Mouse (Mus musculus): ENCODE results near the gene Xkr8. TPM values are rescaled to one million over a fixed set of nuclear protein-coding genes. Genes with fewer than 3 reads are reported as not detected.

The Xkr8 gene
- polyA plus RNA-seq (2012; rRNA removed) = 5.0 and 5.6 TPM in 2 replicates

DNA sequence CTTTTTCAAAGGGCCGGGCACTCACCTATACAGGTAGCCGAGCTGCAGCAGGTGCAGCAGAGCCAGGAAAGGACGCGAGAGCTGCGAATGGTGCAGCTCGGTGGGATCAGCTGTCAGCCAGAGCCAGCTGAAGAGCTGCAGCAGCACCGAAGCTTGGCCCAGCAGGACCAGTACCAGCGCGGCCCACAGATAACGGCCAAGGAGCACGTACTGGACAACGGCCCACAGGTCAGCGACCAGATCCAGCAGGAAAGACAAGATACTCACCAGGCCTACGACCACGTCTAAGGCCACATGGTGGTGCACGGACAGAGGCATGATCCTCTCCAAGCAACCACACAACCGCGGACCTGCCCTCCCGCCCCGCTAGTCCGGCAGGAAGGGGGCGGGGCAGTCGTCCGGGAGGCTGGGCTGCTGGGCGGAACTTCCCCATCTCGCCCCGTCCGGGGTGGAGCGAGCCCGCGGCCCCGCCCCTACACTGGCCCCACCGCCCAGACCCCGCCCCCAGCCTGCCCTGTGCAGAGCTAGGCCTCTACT, at the start of gene Xkr8:
TSS of gene Xkr8 (minus strand) at position 399 of the 537 bp plus-strand sequence.

DNA sequence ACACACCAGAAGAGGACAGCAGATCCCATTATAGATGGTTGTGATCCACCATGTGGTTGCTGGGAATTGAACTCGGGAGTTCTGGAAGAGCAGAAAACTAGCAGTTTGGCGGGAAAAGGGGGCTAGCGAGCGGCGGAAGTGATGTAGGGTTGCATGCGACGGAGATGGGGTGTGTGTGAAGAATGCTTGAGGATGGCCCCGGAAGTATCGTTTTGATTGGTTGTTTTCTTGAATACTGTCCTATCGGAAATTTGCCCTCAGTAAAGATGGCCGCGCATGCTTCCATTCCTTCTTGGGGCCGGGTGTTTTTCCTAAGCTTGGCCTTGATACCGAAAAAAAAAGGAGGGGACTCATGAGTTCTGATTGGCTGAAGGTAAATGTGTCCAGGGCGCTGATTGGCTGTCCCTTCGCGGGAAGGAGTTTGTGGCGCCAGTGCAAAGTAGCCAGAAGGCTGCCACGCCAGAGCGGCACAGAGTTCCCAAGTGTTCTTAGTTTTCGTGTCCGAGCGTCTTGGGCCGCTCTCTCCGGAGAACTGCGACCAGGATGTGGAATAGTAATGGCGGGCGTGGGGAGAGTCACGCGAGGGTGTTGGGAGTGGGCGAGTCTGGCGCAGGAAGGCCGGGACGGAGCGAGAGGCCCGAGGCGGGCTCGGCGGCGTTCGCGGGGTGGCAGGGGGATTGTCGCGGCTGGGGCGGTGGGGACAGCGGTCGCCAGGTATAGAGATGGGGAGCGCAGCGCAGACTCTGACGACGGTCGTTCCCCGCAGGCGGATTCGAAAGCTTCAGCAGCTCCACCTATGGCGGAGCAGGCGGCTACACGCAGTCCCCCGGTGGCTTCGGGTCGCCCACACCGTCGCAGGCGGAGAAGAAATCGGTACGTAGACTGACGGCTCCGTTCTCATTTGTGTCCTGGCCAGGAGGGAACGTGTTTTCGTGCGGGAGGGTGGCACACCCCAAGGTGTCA, 35.8 kb upstream of the Xkr8 start, which contains the start of gene Rpa2:
TSS of gene Rpa2 (plus strand) at position 419 of the 963 bp plus-strand sequence.

DNA sequence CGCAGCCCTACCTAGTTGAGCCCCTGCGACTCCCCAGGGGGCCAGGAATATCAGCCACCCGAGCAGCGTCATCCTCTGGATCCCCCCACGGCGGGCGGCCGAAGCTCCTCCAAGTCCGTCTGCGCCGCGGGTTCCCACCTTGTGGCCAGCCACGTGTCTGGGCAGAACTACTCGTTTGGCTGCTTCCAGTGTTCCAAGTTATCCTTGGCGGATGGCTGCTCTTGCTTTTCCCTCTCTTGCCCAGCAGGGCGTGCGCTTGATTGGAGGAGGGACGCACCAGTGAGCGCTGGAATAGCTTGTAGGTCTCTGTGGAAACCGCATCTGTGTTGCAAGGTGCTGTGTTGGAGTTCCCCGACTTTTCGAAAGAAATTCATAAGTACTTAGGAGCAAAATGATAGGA, 24.6 kb upstream of the Xkr8 start, which contains the start of gene Smpdl3b:
TSS of gene Smpdl3b (minus strand) at position 279 of the 400 bp plus-strand sequence.

Other genes with a start within 250 kb of the Xkr8 start
- gene Sesn2, start 222.0 kb downstream of the Xkr8 start, polyA plus RNA-seq (2012; rRNA removed) = 4.8 and 5.4 TPM in 2 replicates
- gene Atpif1, start 198.9 kb downstream of the Xkr8 start, polyA plus RNA-seq (2012; rRNA removed) = 1,218 and 1,264 TPM in 2 replicates
- gene Dnajc8, start 197.0 kb downstream of the Xkr8 start, polyA plus RNA-seq (2012; rRNA removed) = 111 and 118 TPM in 2 replicates
- gene Ptafr, start 168.5 kb downstream of the Xkr8 start, polyA plus RNA-seq (2012; rRNA removed) = 0.32 and 0.35 TPM in 2 replicates
- gene Eya3, start 93.6 kb downstream of the Xkr8 start, polyA plus RNA-seq (2012; rRNA removed) = 23.3 and 24.0 TPM in 2 replicates
- gene Smpdl3b, start 24.7 kb upstream of the Xkr8 start, polyA plus RNA-seq (2012; rRNA removed) = 0.74 and 0.90 TPM in 2 replicates
- gene Rpa2, start 35.8 kb upstream of the Xkr8 start, polyA plus RNA-seq (2012; rRNA removed) = 28.2 and 31.2 TPM in 2 replicates
- gene Themis2, start 63.8 kb upstream of the Xkr8 start, polyA plus RNA-seq (2012; rRNA removed) = 0.35 and 0.39 TPM in 2 replicates
- 87.9 and 91.2 TPM in 2 replicates for gene Ppp1r8, start 110.6 kb upstream of the Xkr8 start, polyA plus RNA-seq (2012; rRNA removed)
- gene Stx12, start 152.0 kb upstream of the Xkr8 start, polyA plus RNA-seq (2012; rRNA removed) = 150 and 154 TPM in 2 replicates
- gene Fam76a, start 190.0 kb upstream of the Xkr8 start, polyA plus RNA-seq (2012; rRNA removed) = 21.6 and 22.3 TPM in 2 replicates
- 0.05 and 0.12 TPM in 2 replicates for gene Fgr, start 241.5 kb upstream of the Xkr8 start, polyA plus RNA-seq (2012; rRNA removed)

All from central nervous system, embryonic 18 days (tissue).